Mouse (Mus musculus): ENCODE measurements around the gene Eps8l3. TPM values are rescaled to one million over a fixed set of nuclear protein-coding genes. Genes with fewer than 3 reads are reported as not detected.
"Not testable (repeated sequence)": the region's sequence is repeated elsewhere in the genome, so short reads cannot be mapped to it uniquely, and the experiment has no call there.

Eps8l3 gene
- total RNA-seq, 2 experiments from 2014 or later: not detected

- intact Hi-C loops (cut with DNase I): no loop called here
- DNase-seq: peak; percentile 69 to 71
These were observed 26.5 kb upstream of the Eps8l3 start for GRCm38 (mm10) chr3:107850418-107851031.

GRCm38 (mm10) chr3:107852786-107853185 lies 24.2 kb upstream of the Eps8l3 start:
- DNase-seq: no peak
- intact Hi-C loops (cut with DNase I): no loop called here

- no peak for DNase-seq
- intact Hi-C loops (cut with DNase I): no loop called here
These were observed 23.5 kb upstream of the Eps8l3 start for GRCm38 (mm10) chr3:107853232-107854181.

GRCm38 (mm10) chr3:107855368-107855767 lies 21.7 kb upstream of the Eps8l3 start:
- DNase-seq: no peak
- intact Hi-C loops (cut with DNase I): no loop called here

- no peak for DNase-seq
- intact Hi-C loops (cut with DNase I): no loop called here
These were observed 19.4 kb upstream of the Eps8l3 start for GRCm38 (mm10) chr3:107857646-107858045.

DNA sequence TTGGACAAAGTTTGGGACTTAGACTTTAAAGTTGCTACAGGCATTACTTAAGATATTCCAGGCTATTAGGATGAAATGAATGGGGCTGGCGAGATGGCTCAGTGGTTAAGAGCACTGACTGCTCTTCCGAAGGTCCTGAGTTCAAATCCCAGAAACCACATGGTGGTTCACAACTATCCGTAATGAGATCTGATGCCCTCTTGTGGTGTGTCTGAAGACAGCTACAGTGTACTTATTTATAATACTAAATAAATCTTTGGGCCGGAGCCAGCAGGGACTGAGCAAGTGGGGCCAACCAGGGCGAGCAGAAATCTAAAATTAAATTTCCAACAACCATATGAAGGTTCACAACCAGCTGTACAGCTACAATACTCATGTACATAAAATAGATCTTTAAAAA lies 15.5 kb upstream of the Eps8l3 start:
- DNase-seq: not testable (repeated sequence)
- intact Hi-C loops (cut with DNase I): loop anchor here (5.0 kb wide), 3 partner anchors 39 to 304 kb away; partner anchors contain the start of gene Ubl4b

GRCm38 (mm10) chr3:107862471-107862870 lies 14.6 kb upstream of the Eps8l3 start:
- DNase-seq: no peak
- intact Hi-C loops (cut with DNase I): loop anchor here (5.0 kb wide), 3 partner anchors 40 to 305 kb away; partner anchors contain the start of gene Ubl4b

GRCm38 (mm10) chr3:107863471-107863870 lies 13.6 kb upstream of the Eps8l3 start:
- no peak for DNase-seq
- intact Hi-C loops (cut with DNase I): loop anchor here (5.0 kb wide), 3 partner anchors 41 to 306 kb away; partner anchors contain the start of gene Ubl4b

- intact Hi-C loops (cut with DNase I): loop anchor here (1.0 to 5.0 kb wide), 5 partner anchors 42 to 307 kb away; partner anchors contain the start of gene Ubl4b
- peak; percentile 89 to 91 for DNase-seq
These were observed 13.0 kb upstream of the Eps8l3 start for GRCm38 (mm10) chr3:107863898-107864603.

- DNase-seq: no peak
- intact Hi-C loops (cut with DNase I): loop anchor here (2.0 to 5.0 kb wide), 2 partner anchors 258 to 281 kb away; partner anchors contain the start of gene Gnai3
These were observed 11.5 kb upstream of the Eps8l3 start for GRCm38 (mm10) chr3:107865364-107866091.

- intact Hi-C loops (cut with DNase I): loop anchor here (1.0 to 5.0 kb wide), 5 partner anchors 51 to 280 kb away; partner anchors contain the start of gene Gnai3
- DNase-seq: peak; percentile 84 to 88
These were observed 9.9 kb upstream of the Eps8l3 start for GRCm38 (mm10) chr3:107867086-107867485.

DNA sequence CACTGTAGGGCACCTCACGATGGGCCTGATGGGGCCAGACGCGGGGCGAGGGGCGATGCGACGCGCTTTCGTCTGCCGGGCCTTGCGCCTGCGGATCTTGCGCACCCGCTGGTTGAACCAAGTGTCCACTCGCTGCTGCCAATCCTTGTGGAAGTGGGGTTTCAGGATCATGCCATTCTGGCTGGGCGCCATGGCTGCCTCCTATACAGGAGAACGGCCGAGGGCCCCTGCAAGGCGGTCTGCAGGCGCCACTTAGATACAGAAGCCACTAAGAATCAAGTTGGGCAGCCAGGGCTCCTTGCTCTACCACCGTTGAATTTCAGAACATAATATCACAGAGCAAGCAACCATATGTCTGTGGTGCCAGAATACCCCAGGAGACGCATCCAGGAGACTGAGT lies 8.6 kb upstream of the Eps8l3 start:
- no peak for DNase-seq
- intact Hi-C loops (cut with DNase I): loop anchor here (5.0 kb wide), 1 partner anchor 261 kb away; no protein-coding TSS in a partner anchor

DNA sequence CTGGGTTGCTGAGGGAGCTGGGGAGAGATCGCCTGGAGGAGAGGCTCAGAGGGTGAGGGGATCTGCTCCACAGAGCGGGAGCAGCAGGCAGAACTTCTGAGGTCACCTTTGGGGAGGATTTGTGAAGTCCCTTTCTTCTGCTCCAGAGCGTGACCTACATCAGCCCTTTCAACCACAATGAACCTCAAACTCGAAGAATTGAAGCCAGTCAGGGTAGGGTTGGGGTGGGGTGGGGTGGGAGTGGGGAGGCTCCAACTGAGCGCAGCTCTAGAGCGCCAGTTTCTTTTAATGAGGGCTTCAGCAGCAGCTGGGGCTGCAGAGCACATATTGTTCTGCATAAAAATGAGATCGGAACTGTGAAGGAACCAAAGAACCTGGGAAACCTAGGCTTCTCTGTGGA lies 7.9 kb upstream of the Eps8l3 start:
- intact Hi-C loops (cut with DNase I): loop anchor here (5.0 kb wide), 1 partner anchor 262 kb away; no protein-coding TSS in a partner anchor

DNA sequence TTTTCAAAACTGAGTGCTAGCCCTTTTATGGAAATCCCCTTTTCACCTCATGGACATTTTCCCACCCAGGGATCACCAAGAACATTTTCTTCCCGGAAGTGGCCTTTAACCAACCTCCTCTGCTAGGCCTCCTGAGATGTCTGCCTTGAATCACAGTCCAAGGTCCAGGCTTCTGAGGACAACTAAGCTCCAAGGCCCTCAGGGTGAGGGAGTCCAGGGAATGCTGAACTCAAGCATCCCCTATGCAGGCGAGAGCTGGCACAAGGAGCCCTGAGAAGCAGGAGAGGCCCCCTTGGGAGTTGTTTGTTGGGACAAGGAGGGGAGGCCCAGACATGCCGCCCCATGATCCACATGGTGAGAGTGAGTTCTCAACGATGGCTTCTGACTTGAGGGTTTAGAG lies 7.1 kb upstream of the Eps8l3 start:
- intact Hi-C loops (cut with DNase I): loop anchor here (5.0 kb wide), 1 partner anchor 263 kb away; no protein-coding TSS in a partner anchor

More for the DNA sequence above, 7.9 kb upstream of the Eps8l3 start:
- no peak for DNase-seq

DNA sequence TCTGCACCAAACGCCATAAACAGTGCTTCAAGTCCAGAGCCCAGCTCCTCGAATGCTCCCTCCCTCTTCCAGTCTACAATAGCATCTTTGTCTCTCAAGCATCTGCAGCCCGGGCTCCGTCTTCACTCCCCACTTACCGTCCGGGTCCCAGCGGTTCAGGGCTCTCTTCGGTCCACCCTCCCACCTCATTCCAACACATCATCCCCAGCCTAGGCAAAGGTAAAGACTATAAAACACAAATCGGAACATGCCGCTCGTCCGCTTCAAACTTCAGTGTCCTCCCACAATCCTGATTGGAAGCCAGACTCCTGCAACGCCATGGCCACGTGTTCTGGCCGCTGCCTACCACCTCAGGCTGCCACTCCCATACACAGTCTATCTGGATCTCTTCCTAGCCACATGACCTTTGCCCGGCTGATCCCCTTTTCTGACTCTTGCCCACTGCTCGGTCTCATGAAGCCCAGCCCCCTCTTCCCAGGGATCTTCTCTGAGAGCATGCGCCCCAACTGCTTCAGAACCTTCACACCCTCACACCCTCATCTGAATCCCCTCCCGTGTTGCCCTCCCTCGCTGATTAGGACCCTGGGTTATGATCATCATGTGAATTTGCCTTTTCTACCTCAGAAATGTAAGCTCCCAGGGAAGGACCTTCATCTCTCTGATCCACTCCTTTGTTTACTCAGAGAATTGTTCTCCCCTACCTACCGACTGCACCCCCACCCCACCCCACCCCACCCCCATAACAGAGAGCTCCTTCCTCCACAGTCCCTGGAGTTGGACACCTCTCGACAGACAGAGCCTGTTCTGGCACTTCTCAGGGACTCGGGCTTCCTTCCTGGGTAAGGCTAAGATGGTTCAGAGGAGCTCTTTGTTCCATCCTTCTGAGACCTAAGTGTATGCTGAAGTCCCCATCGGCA lies 3.4 kb upstream of the Eps8l3 start:
- no peak for DNase-seq
- intact Hi-C loops (cut with DNase I): no loop called here

More for the DNA sequence above, 7.1 kb upstream of the Eps8l3 start:
- no peak for DNase-seq

DNA sequence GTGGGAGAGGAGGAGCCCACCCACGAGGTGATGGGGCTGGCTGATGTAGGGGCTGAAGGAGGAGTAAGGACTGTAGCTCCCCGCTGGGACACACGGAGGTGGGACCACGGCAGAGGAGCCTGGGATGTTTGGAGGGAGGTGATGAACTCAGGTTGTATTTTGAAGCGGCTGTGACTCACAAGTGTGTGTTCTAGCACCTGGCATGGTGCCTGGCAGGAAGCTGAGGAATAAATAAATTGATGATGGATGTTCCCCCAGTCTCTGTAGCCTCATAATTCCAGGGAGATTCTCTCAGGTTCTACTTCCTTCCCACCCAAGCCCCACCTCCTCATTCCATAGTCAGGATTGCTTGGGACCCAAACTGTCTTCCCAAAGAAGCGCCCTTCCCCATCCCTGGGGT lies 1.8 kb upstream of the Eps8l3 start:
- intact Hi-C loops (cut with DNase I): no loop called here
- DNase-seq: no peak

GRCm38 (mm10) chr3:107877747-107878736 lies 1.0 kb downstream of the Eps8l3 start:
- intact Hi-C loops (cut with DNase I): no loop called here
- no peak for DNase-seq

Data from heart, postnatal 36 days (tissue).